Mouse (Mus musculus) limb, embryonic 10.5 days (tissue): ENCODE data around the gene Mfng. TPM values are rescaled to one million over a fixed set of nuclear protein-coding genes. Genes with fewer than 3 reads are reported as not detected.

ENCODE experiments used
- DNase-seq: peaks from one replicate; pipeline ENCODE4 v3.0.0-alpha.2; 2017; ENCODE audit warnings: low spot score
- H3K27ac ChIP-seq: fragments of 300-500 bp; sonication (generic); 2 replicates; pipeline ENCODE4 v1.5.1; 2016; ENCODE audit warnings: mild to moderate bottlenecking
- H3K27me3 ChIP-seq: fragments of 300-500 bp; sonication (generic); 2 replicates; pipeline ENCODE4 v1.6.1; 2016; ENCODE audit warnings: low read depth, mild to moderate bottlenecking; ENCODE audit not compliant: poor library complexity, severe bottlenecking
- H3K36me3 ChIP-seq: fragments of 300-500 bp; sonication (generic); 2 replicates; pipeline ENCODE4 v1.6.1; 2016; ENCODE audit warnings: mild to moderate bottlenecking, moderate library complexity
- H3K4me1 ChIP-seq: fragments of 300-500 bp; sonication (generic); 2 replicates; pipeline ENCODE4 v1.6.1; 2016
- H3K4me3 ChIP-seq: fragments of 300-500 bp; sonication (generic); 2 replicates; pipeline ENCODE4 v1.5.1; 2016; ENCODE audit warnings: mild to moderate bottlenecking, moderate library complexity
- H3K9me3 ChIP-seq: fragments of 300-500 bp; sonication (generic); replicated peaks from 2 replicates; pipeline ENCODE4 v1.6.1; 2016; ENCODE audit warnings: mild to moderate bottlenecking
- WGBS: fragments of 180-500 bp; shearing (Covaris S2); methylation state at CpG from one replicate; pipeline ENCODE4 v1.1.7; 2016; 5-methylcytosine and 5-hydroxymethylcytosine counted together
- polyA plus RNA-seq: library from polyadenylated mRNA; unstranded; fragments of >200 nt; fragmentation: Nextera tagmentation; extraction: Ambion mirVana; gene quantifications from 2 replicates; pipeline ENCODE4 v1.2.1, GENCODE M21; 2016

The Mfng gene
- polyA plus RNA-seq, 1 experiment from 2014 or later: 13.1 TPM

- H3K27ac ChIP-seq: no peak overlapping the region
- WGBS: 71% methylated on average over 10 of the region's 10 CpGs
- peaks cover 1% of the 10 kb centered on the region; the same call in 1 of the 2 replicates for H3K27me3 ChIP-seq
- no peak for DNase-seq
- no peak overlapping the region for H3K4me3 ChIP-seq
- no peaks in the 10 kb centered on the region for H3K36me3 ChIP-seq
- H3K4me1 ChIP-seq: peaks cover 7% of the 10 kb centered on the region; the same call in 1 of the 2 replicates
- no peaks in the 10 kb centered on the region for H3K9me3 ChIP-seq
Observed at GRCm38 (mm10) chr15:78742831-78743230, 30.4 kb downstream of the Mfng start.

- no peak overlapping the region for H3K4me3 ChIP-seq
- H3K9me3 ChIP-seq: no peaks in the 10 kb centered on the region
- no peaks in the 10 kb centered on the region for H3K36me3 ChIP-seq
- H3K27ac ChIP-seq: no peak overlapping the region
- 62% methylated on average over 12 of the region's 12 CpGs for WGBS
- H3K4me1 ChIP-seq: peaks cover 12% of the 10 kb centered on the region
- no peak for DNase-seq
- peaks cover 23% of the 10 kb centered on the region for H3K27me3 ChIP-seq
Observed at GRCm38 (mm10) chr15:78740662-78741061, 32.6 kb downstream of the Mfng start.

GRCm38 (mm10) chr15:78737146-78737545 lies 36.1 kb downstream of the Mfng start:
- Histone ChIP-seq H3K27me3 (peaks cover 36% of the 10 kb centered on the region), H3K27ac (no peak overlapping the region), H3K4me3 (no peak overlapping the region), H3K36me3 (no peaks in the 10 kb centered on the region), H3K4me1 (peaks cover 13% of the 10 kb centered on the region), H3K9me3 (no peaks in the 10 kb centered on the region)
- no peak for DNase-seq
- WGBS: 47% methylated on average over 6 of the region's 6 CpGs

GRCm38 (mm10) chr15:78736681-78737100 lies 36.6 kb downstream of the Mfng start:
- peaks cover 13% of the 10 kb centered on the region for H3K4me1 ChIP-seq

GRCm38 (mm10) chr15:78736181-78736579 lies 37.1 kb downstream of the Mfng start:
- H3K4me1 ChIP-seq: peaks cover 13% of the 10 kb centered on the region
- H3K4me3 ChIP-seq: no peak overlapping the region
- H3K27ac ChIP-seq: no peak overlapping the region
- H3K9me3 ChIP-seq: no peaks in the 10 kb centered on the region
- H3K27me3 ChIP-seq: peaks cover 36% of the 10 kb centered on the region
- WGBS: 41% methylated on average over 3 of the region's 3 CpGs
- no peaks in the 10 kb centered on the region for H3K36me3 ChIP-seq
- no peak for DNase-seq

More at GRCm38 (mm10) chr15:78736681-78737100, 36.6 kb downstream of the Mfng start:
- DNase-seq: no peak
- H3K4me3 ChIP-seq: no peak overlapping the region
- H3K36me3 ChIP-seq: no peaks in the 10 kb centered on the region
- no peak overlapping the region for H3K27ac ChIP-seq
- 8% methylated on average over 7 of the region's 7 CpGs for whole genome bisulfite sequencing
- no peaks in the 10 kb centered on the region for H3K9me3 ChIP-seq
- peaks cover 36% of the 10 kb centered on the region for H3K27me3 ChIP-seq

- 34% methylated on average over 17 of the region's 17 CpGs for WGBS
- H3K4me1 ChIP-seq: peaks cover 7% of the 10 kb centered on the region
- peaks cover 36% of the 10 kb centered on the region for H3K27me3 ChIP-seq
- H3K4me3 ChIP-seq: no peak overlapping the region
- DNase-seq: no peak
- H3K27ac ChIP-seq: no peak overlapping the region
- H3K36me3 ChIP-seq: no peaks in the 10 kb centered on the region
- H3K9me3 ChIP-seq: no peaks in the 10 kb centered on the region
Observed at GRCm38 (mm10) chr15:78735431-78736180, 37.7 kb downstream of the Mfng start.

- H3K36me3 ChIP-seq: no peaks in the 10 kb centered on the region
- H3K9me3 ChIP-seq: no peaks in the 10 kb centered on the region
- DNase-seq: no peak
- H3K27ac ChIP-seq: no peak overlapping the region
- 71% methylated on average over 4 of the region's 4 CpGs for WGBS
- H3K27me3 ChIP-seq: peaks cover 25% of the 10 kb centered on the region
- H3K4me1 ChIP-seq: peaks cover 7% of the 10 kb centered on the region
- H3K4me3 ChIP-seq: no peak overlapping the region
Observed at GRCm38 (mm10) chr15:78731830-78732229, 41.4 kb downstream of the Mfng start.

- no peaks in the 10 kb centered on the region for H3K36me3 ChIP-seq
- no peaks in the 10 kb centered on the region for H3K9me3 ChIP-seq
- whole genome bisulfite sequencing: 80% methylated on average over 12 of the region's 12 CpGs
- peaks cover 6% of the 10 kb centered on the region; the same call in 1 of the 2 replicates for H3K4me1 ChIP-seq
- no peak for DNase-seq
- peaks cover 11% of the 10 kb centered on the region; the same call in 1 of the 2 replicates for H3K27me3 ChIP-seq
- no peak overlapping the region for H3K27ac ChIP-seq
- no peak overlapping the region for H3K4me3 ChIP-seq
Observed at GRCm38 (mm10) chr15:78730315-78731049, 42.8 kb downstream of the Mfng start.

- WGBS: 45% methylated on average over 7 of the region's 7 CpGs
- peaks cover 6% of the 10 kb centered on the region; the same call in 1 of the 2 replicates for H3K4me1 ChIP-seq
- H3K27me3 ChIP-seq: peaks cover 28% of the 10 kb centered on the region
- H3K4me3 ChIP-seq: no peak overlapping the region
- DNase-seq: no peak
- H3K36me3 ChIP-seq: no peaks in the 10 kb centered on the region
- no peaks in the 10 kb centered on the region for H3K9me3 ChIP-seq
- H3K27ac ChIP-seq: no peak overlapping the region
Observed at GRCm38 (mm10) chr15:78726697-78727096, 46.6 kb downstream of the Mfng start.

GRCm38 (mm10) chr15:78720532-78720931 lies 52.7 kb downstream of the Mfng start:
- H3K4me3 ChIP-seq: no peak overlapping the region
- DNase-seq: no peak
- H3K4me1 ChIP-seq: peaks cover 21% of the 10 kb centered on the region
- no peaks in the 10 kb centered on the region for H3K9me3 ChIP-seq
- 80% methylated on average over 7 of the region's 7 CpGs for WGBS
- H3K36me3 ChIP-seq: no peaks in the 10 kb centered on the region
- H3K27ac ChIP-seq: no peak overlapping the region
- peaks cover 83% of the 10 kb centered on the region for H3K27me3 ChIP-seq

GRCm38 (mm10) chr15:78720094-78720493 lies 53.2 kb downstream of the Mfng start:
- no peak overlapping the region for H3K27ac ChIP-seq
- peaks cover 88% of the 10 kb centered on the region for H3K27me3 ChIP-seq
- WGBS: 4% methylated on average over 16 of the region's 16 CpGs
- peaks cover 21% of the 10 kb centered on the region for H3K4me1 ChIP-seq
- H3K9me3 ChIP-seq: no peaks in the 10 kb centered on the region
- H3K36me3 ChIP-seq: no peaks in the 10 kb centered on the region
- no peak overlapping the region for H3K4me3 ChIP-seq
- peak; percentile 85 for DNase-seq

GRCm38 (mm10) chr15:78719416-78719815 lies 53.9 kb downstream of the Mfng start:
- Histone ChIP-seq H3K36me3 (no peaks in the 10 kb centered on the region), H3K27me3 (peaks cover 94% of the 10 kb centered on the region), H3K4me1 (peaks cover 21% of the 10 kb centered on the region), H3K27ac (no peak overlapping the region), H3K4me3 (no peak overlapping the region), H3K9me3 (no peaks in the 10 kb centered on the region)
- peak; percentile 48 for DNase-seq
- 6% methylated on average over 14 of the region's 14 CpGs for WGBS
